Mouse (Mus musculus) ES-E14 (cell line): ENCODE data around the gene Krt83. TPM values are rescaled to one million over a fixed set of nuclear protein-coding genes. Genes with fewer than 3 reads are reported as not detected.

ENCODE experiments used
- DNase-seq: peaks from one replicate; pipeline ENCODE4 v3.0.0-alpha.2; 2013; ENCODE audit warnings: low read depth, low spot score
- H3K27ac ChIP-seq: 2 replicates; pipeline ENCODE4 v1.5.1; 2012; ENCODE audit warnings: low read depth, mild to moderate bottlenecking, low read length, moderate library complexity, mixed read lengths; ENCODE audit not compliant: poor library complexity, insufficient read depth, severe bottlenecking
- H3K36me3 ChIP-seq: 2 replicates; pipeline ENCODE4 v1.6.1; 2012; ENCODE audit warnings: mild to moderate bottlenecking, low read length, moderate library complexity, mixed read lengths; ENCODE audit not compliant: control insufficient read depth, poor library complexity, insufficient read depth, severe bottlenecking
- H3K4me1 ChIP-seq, 2 experiments: fragments of 150-350 bp in 1 of 2; sonication (generic) in 1 of 2; 2 replicates each; pipeline ENCODE4 v1.6.1; 2012; ENCODE audit warnings: low read length in 2 of 2, mild to moderate bottlenecking in 1 of 2, mixed read lengths in 1 of 2; ENCODE audit not compliant: control insufficient read depth in 2 of 2, insufficient read depth in 2 of 2, poor library complexity in 1 of 2
- H3K4me3 ChIP-seq, 2 experiments: fragments of 150-350 bp in 1 of 2; sonication (generic) in 1 of 2; 2 replicates each; pipeline ENCODE4 v1.5.1; 2012; ENCODE audit warnings: low read length in 2 of 2, low read depth in 1 of 2, mild to moderate bottlenecking in 1 of 2, mixed read lengths in 1 of 2; ENCODE audit not compliant: insufficient read depth in 1 of 2, poor library complexity in 1 of 2, severe bottlenecking in 1 of 2
- H3K9ac ChIP-seq: 2 replicates; pipeline ENCODE4 v1.6.1; 2012; ENCODE audit warnings: low read depth, mild to moderate bottlenecking, low read length, mixed read lengths; ENCODE audit not compliant: poor library complexity, insufficient read depth, severe bottlenecking
- H3K9me3 ChIP-seq: fragments of 150-350 bp; sonication (generic); 2 replicates; pipeline ENCODE4 v1.6.1; 2012; ENCODE audit warnings: low read depth, mild to moderate bottlenecking, low read length; ENCODE audit not compliant: control insufficient read depth, insufficient read depth
- CHD2 ChIP-seq: IDR thresholded peaks from 2 replicates; pipeline ENCODE4 v1.6.1; 2014; ENCODE audit warnings: mild to moderate bottlenecking, low read depth, low read length, inconsistent platforms
- HCFC1 ChIP-seq: IDR thresholded peaks from 2 replicates; pipeline ENCODE4 v1.6.1; 2012; ENCODE audit warnings: low read length, inconsistent platforms, borderline replicate concordance; ENCODE audit not compliant: insufficient read depth
- MAFK ChIP-seq: IDR thresholded peaks from 2 replicates; pipeline ENCODE4 v1.6.1; 2014; ENCODE audit warnings: mild to moderate bottlenecking, low read depth, low read length, inconsistent platforms; ENCODE audit not compliant: insufficient read depth
- ZC3H11A ChIP-seq: IDR thresholded peaks from 2 replicates; pipeline ENCODE4 v1.6.1; 2012; ENCODE audit warnings: low read depth, mild to moderate bottlenecking, inconsistent platforms, low read length, borderline replicate concordance
- ZNF384 ChIP-seq: IDR thresholded peaks from 2 replicates; pipeline ENCODE4 v1.6.1; 2012; ENCODE audit warnings: low read depth, low read length, inconsistent platforms
- in situ Hi-C, 2 experiments: fragments of 600-800 bp; cut with MboI; formaldehyde crosslinking; loops; one replicate each; pipeline ENCODE4 v1.15.1; 2025; ENCODE audit warnings: low sequenced_read_pairs in 2 of 2, inconsistent platforms in 1 of 2; ENCODE audit not compliant: unreplicated experiment in 2 of 2
- total RNA-seq: library from RNA; depleted of rRNA; stranded (reverse); fragments of 300-350 nt; gene quantifications from 2 replicates; pipeline ENCODE4 v1.2.3, GENCODE M21; 2012

Gene Krt83
- total RNA-seq, 1 experiment = not detected

DNA sequence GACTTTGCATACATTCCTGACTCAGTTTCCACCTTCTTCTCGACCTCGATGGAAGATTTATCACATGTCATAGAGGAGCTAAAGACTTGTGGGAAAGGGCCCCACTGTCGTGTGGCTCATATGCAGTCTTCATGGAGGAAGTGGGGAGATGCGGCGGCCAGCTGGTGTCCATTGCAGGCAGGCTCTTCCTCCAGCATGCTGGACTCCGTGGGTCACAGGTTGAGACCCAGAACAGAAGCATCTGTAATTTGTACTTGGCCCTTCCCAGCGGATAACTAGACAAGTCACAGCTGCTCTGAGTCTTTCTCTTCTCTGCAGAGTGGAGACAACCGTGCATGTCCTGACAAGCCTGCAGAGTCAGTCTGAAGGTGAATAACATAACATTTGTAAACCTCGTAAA lies 16.9 kb upstream of the Krt83 start:
- Histone ChIP-seq H3K36me3 (no peaks in the 10 kb centered on the region), H3K4me1 (no peaks in the 10 kb centered on the region), H3K9ac (no peak overlapping the region), H3K27ac (no peak overlapping the region), H3K9me3 (no peaks in the 10 kb centered on the region), H3K4me3 (no peak overlapping the region)
- TF ChIP-seq MAFK (no peak), ZC3H11A (no peak), ZNF384 (no peak), HCFC1 (no peak)
- in situ Hi-C loops = loop anchor here in 1 of 2 experiments (10.0 kb wide), 1 partner anchor 173 kb away; no protein-coding TSS in a partner anchor
- no peak for DNase-seq

DNA sequence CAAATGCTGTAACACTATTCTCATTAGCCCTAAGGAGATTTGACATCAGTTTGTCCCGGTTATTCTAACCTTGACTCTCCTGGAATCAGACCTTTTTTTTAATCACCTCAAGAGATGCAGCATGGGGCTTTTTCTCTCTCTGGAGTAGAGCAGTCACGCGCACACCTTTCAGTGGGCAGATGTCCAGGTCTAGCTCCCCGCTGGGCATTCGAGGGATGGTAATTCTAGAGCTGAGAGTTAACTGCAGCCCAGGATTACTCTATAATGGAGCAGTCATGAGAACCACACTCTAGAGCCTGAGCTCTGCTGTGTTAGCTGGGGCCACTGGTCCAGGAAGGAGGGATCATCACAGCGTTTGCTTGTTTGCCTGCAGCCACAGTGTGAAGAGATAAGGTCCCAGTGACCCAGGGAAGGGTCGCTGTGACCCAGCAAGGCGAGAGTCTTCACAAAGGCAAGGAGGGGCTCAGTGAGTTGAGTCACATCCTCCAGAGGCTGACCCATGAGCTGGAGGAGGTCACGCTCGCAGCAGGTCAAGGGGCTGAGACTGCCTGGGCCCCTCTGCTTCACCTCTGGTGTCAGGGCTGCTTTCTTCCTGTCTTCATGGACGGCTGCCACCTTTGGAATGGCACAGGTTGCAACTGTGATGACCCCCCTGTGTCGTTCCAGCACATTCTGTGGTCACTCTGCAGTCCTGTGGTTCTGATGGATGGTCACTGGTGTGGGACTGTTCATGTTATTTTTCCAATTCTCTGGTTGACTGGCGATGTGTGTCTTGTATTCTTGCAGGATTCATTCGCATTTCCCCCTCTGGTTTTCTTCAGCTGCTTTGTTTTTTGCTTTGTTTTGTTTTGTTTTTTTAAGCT lies 15.8 kb upstream of the Krt83 start:
- DNase-seq = no peak
- Histone ChIP-seq H3K27ac (no peak overlapping the region), H3K36me3 (no peaks in the 10 kb centered on the region), H3K4me3 (no peak overlapping the region), H3K4me1 (no peaks in the 10 kb centered on the region), H3K9me3 (no peaks in the 10 kb centered on the region), H3K9ac (no peak overlapping the region)
- no peak for TF ChIP-seq HCFC1
- TF ChIP-seq ZC3H11A = no peak
- no peak for TF ChIP-seq CHD2
- in situ Hi-C loops = loop anchor here in 1 of 2 experiments (10.0 kb wide), 1 partner anchor 172 kb away; no protein-coding TSS in a partner anchor

DNA sequence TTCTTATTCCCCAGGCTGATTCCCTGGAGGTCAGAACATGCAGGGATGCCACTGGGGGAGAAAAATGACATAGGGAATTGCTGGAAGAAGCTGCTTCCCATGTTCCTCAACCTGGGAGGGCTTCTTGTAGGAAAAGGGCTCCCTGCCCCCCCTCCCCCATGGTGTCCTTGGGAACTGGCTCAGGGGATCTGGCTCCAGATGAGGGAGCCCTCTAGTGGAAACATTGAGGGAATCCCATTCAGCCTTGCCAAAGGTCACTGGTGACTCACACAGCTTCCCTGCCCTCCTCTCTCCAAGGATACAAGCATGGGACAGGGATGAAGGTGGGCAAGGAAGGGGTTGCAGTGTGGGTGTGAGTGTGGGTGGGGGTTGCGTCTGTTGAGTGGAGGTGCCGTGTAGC lies 5.9 kb upstream of the Krt83 start:
- no peak for TF ChIP-seq CHD2
- TF ChIP-seq ZC3H11A = peak; percentile 37; the same call in 1 of the 2 replicates
- DNase-seq = peak; percentile 28
- in situ Hi-C loops = no loop called here
- no peak overlapping the region for H3K4me3 ChIP-seq
- no peak overlapping the region for H3K27ac ChIP-seq
- H3K36me3 ChIP-seq = no peaks in the 10 kb centered on the region
- no peaks in the 10 kb centered on the region for H3K9me3 ChIP-seq
- no peaks in the 10 kb centered on the region for H3K4me1 ChIP-seq
- H3K9ac ChIP-seq = no peak overlapping the region

DNA sequence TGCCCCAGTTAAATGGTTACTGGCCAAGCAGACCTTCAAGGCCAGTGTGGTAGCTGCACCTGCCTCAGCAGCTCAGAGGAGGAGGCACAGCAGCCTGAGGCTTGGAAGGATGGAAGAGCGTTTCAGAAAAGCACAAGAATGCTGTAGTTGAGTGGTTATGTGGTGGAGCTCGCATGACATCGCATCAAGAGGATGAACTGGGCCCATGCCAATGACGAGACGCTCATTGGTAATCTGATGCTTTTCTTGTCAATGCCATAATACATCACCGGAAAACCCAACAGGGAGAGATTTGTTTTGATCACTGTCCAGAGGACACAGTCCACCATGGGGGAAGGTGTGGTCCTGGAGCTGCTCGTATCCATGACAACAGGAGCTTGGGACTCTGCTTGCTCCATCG lies 4.0 kb upstream of the Krt83 start:
- H3K27ac ChIP-seq = no peak overlapping the region
- TF ChIP-seq MAFK = no peak
- TF ChIP-seq CHD2 = no peak
- no peak for TF ChIP-seq ZNF384
- TF ChIP-seq HCFC1 = no peak
- no peak for TF ChIP-seq ZC3H11A
- in situ Hi-C loops = no loop called here

DNA sequence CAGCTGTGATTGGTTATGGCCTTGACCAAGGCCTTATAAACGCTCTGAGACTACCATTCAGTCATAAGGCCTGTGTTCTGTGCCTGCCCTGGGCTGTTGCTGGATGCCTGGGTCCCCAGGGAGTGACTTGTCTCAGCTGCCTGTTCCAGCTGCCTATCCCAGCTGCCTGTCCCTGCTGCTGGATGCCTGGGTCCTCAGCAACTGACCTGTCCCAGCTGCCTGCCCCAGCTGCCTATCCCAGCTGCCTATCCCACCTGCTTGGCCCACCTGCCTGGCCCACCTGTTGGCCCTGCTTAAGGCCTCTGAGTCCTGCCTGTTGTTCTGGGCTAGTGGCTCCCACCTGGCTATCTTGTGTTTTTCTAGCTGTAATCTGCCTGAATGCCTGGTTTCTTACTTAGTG lies 2.9 kb upstream of the Krt83 start:
- no peaks in the 10 kb centered on the region for H3K9me3 ChIP-seq
- no peak overlapping the region for H3K9ac ChIP-seq
- in situ Hi-C loops = no loop called here
- no peaks in the 10 kb centered on the region for H3K36me3 ChIP-seq
- no peak overlapping the region for H3K27ac ChIP-seq
- no peaks in the 10 kb centered on the region for H3K4me1 ChIP-seq
- no peak for DNase-seq
- H3K4me3 ChIP-seq = no peak overlapping the region
- TF ChIP-seq CHD2 (no peak), HCFC1 (no peak)

More for the DNA sequence above, 4.0 kb upstream of the Krt83 start:
- Histone ChIP-seq H3K36me3 (no peaks in the 10 kb centered on the region), H3K4me3 (no peak overlapping the region), H3K4me1 (no peaks in the 10 kb centered on the region), H3K9me3 (no peaks in the 10 kb centered on the region), H3K9ac (no peak overlapping the region)
- no peak for DNase-seq
